Mouse (Mus musculus): ENCODE data around the gene Svep1.

- TF ChIP-seq CTCF (IDR thresholded peaks at IDR 0.05) (no peak), POLR2A (IDR thresholded peaks at IDR 0.05; ENCODE audit: insufficient read depth, low read depth, low read length) (no peak)
Observed at GRCm38 (mm10) chr4:58150301-58150700, 56.4 kb downstream of the Svep1 start.

Measured in heart, adult 2 months (tissue).